Mouse (Mus musculus): ENCODE measurements at regions not wholly inside any gene's neighbourhood (a gene's known extent, or its start where the extent isn't known, plus 50 kb on each side); places are given as distances from the start of the nearest gene placed in this dataset.

- H3K4me1 ChIP-seq (replicated peaks; ENCODE audit: control insufficient read depth in 2 of 2, insufficient read depth in 2 of 2, low read length in 1 of 2): no peaks in the 10 kb centered on the region
- H3K27me3 ChIP-seq (ENCODE audit: control insufficient read depth, insufficient read depth, low read length): no peaks in the 10 kb centered on the region
- no peaks in the 10 kb centered on the region for H3K36me3 ChIP-seq (replicated peaks; ENCODE audit: control insufficient read depth, insufficient read depth, low read depth)
- no peak overlapping the region for H3K4me3 ChIP-seq (ENCODE audit: insufficient read depth in 1 of 2, low read depth in 2 of 2, low read length in 2 of 2)
- no peak overlapping the region for H3K27ac ChIP-seq
- no peaks in the 10 kb centered on the region for H3K9me3 ChIP-seq (ENCODE audit: control insufficient read depth, low read length)
- no peak overlapping the region for H3K4me2 ChIP-seq (ENCODE audit: low read depth)
- DNase-seq (ENCODE audit: low read depth in 3 of 3, low spot score in 3 of 3): no peak
- TF ChIP-seq EP300 (IDR thresholded peaks at IDR 0.05; ENCODE audit: low read depth): no peak
- no peak overlapping the region for H3K9ac ChIP-seq (replicated peaks)
- 40% methylated on average over 5 of the region's 5 CpGs for WGBS (ENCODE audit: insufficient replicate concordance)
- ATAC-seq (ENCODE audit: insufficient read depth): no peak
Measured at GRCm38 (mm10) chr7:129847136-129847535, 255.5 kb downstream of the Wdr11 start.

GRCm38 (mm10) chr7:129853596-129853995 is 261.9 kb downstream of the Wdr11 start:
- Histone ChIP-seq H3K36me3 (replicated peaks; ENCODE audit: control insufficient read depth, insufficient read depth, low read depth) (no peaks in the 10 kb centered on the region), H3K27ac (no peak overlapping the region), H3K27me3 (ENCODE audit: control insufficient read depth, insufficient read depth, low read length) (no peaks in the 10 kb centered on the region), H3K4me2 (ENCODE audit: low read depth) (no peak overlapping the region), H3K9me3 (ENCODE audit: control insufficient read depth, low read length) (no peaks in the 10 kb centered on the region), H3K9ac (replicated peaks) (no peak overlapping the region), H3K4me1 (replicated peaks; ENCODE audit: control insufficient read depth in 2 of 2, insufficient read depth in 2 of 2, low read length in 1 of 2) (no peaks in the 10 kb centered on the region), H3K4me3 (ENCODE audit: insufficient read depth in 1 of 2, low read depth in 2 of 2, low read length in 2 of 2) (no peak overlapping the region)
- ATAC-seq (ENCODE audit: insufficient read depth): no peak
- 56% methylated on average over 7 of the region's 7 CpGs for WGBS (ENCODE audit: insufficient replicate concordance)
- no peak for TF ChIP-seq EP300 (IDR thresholded peaks at IDR 0.05; ENCODE audit: low read depth)
- TF ChIP-seq CTCF (IDR thresholded peaks at IDR 0.05; ENCODE audit: low read depth): no peak
- DNase-seq (ENCODE audit: low read depth in 3 of 3, low spot score in 3 of 3): no peak

GRCm38 (mm10) chr7:129854942-129855341 is 263.3 kb downstream of the Wdr11 start:
- Histone ChIP-seq H3K4me3 (ENCODE audit: insufficient read depth in 1 of 2, low read depth in 2 of 2, low read length in 2 of 2) (no peak overlapping the region), H3K27ac (no peak overlapping the region), H3K9ac (replicated peaks) (no peak overlapping the region), H3K36me3 (replicated peaks; ENCODE audit: control insufficient read depth, insufficient read depth, low read depth) (no peaks in the 10 kb centered on the region), H3K9me3 (ENCODE audit: control insufficient read depth, low read length) (no peaks in the 10 kb centered on the region), H3K4me2 (ENCODE audit: low read depth) (no peak overlapping the region), H3K27me3 (ENCODE audit: control insufficient read depth, insufficient read depth, low read length) (no peaks in the 10 kb centered on the region), H3K4me1 (replicated peaks; ENCODE audit: control insufficient read depth in 2 of 2, insufficient read depth in 2 of 2, low read length in 1 of 2) (no peaks in the 10 kb centered on the region)
- 58% methylated on average over 2 of the region's 2 CpGs for WGBS (ENCODE audit: insufficient replicate concordance)
- no peak for ATAC-seq (ENCODE audit: insufficient read depth)
- TF ChIP-seq CTCF (IDR thresholded peaks at IDR 0.05; ENCODE audit: low read depth) (no peak), EP300 (IDR thresholded peaks at IDR 0.05; ENCODE audit: low read depth) (no peak)
- no peak for DNase-seq (ENCODE audit: low read depth in 3 of 3, low spot score in 3 of 3)

GRCm38 (mm10) chr7:129862966-129863365 is 271.3 kb downstream of the Wdr11 start:
- DNase-seq (ENCODE audit: low read depth in 3 of 3, low spot score in 3 of 3): no peak
- WGBS (ENCODE audit: insufficient replicate concordance): 14% methylated on average over 1 of the region's 1 CpGs

GRCm38 (mm10) chr7:129865536-129865935 is 273.9 kb downstream of the Wdr11 start:
- Histone ChIP-seq H3K9me3 (ENCODE audit: control insufficient read depth, low read length) (no peaks in the 10 kb centered on the region), H3K36me3 (replicated peaks; ENCODE audit: control insufficient read depth, insufficient read depth, low read depth) (no peaks in the 10 kb centered on the region), H3K4me3 (ENCODE audit: insufficient read depth in 1 of 2, low read depth in 2 of 2, low read length in 2 of 2) (no peak overlapping the region), H3K27ac (no peak overlapping the region), H3K9ac (replicated peaks) (no peak overlapping the region), H3K4me2 (ENCODE audit: low read depth) (no peak overlapping the region), H3K27me3 (ENCODE audit: control insufficient read depth, insufficient read depth, low read length) (no peaks in the 10 kb centered on the region), H3K4me1 (replicated peaks; ENCODE audit: control insufficient read depth in 2 of 2, insufficient read depth in 2 of 2, low read length in 1 of 2) (no peaks in the 10 kb centered on the region)
- DNase-seq (ENCODE audit: low read depth in 3 of 3, low spot score in 3 of 3) (no peak), ATAC-seq (ENCODE audit: insufficient read depth) (no peak)
- WGBS (ENCODE audit: insufficient replicate concordance): 57% methylated on average over 3 of the region's 3 CpGs
- TF ChIP-seq CTCF (IDR thresholded peaks at IDR 0.05; ENCODE audit: low read depth) (no peak), EP300 (IDR thresholded peaks at IDR 0.05; ENCODE audit: low read depth) (no peak)

More at GRCm38 (mm10) chr7:129862966-129863365, 271.3 kb downstream of the Wdr11 start:
- Histone ChIP-seq H3K27ac (no peak overlapping the region), H3K36me3 (replicated peaks; ENCODE audit: control insufficient read depth, insufficient read depth, low read depth) (no peaks in the 10 kb centered on the region), H3K27me3 (ENCODE audit: control insufficient read depth, insufficient read depth, low read length) (no peaks in the 10 kb centered on the region), H3K4me2 (ENCODE audit: low read depth) (no peak overlapping the region), H3K4me3 (ENCODE audit: insufficient read depth in 1 of 2, low read depth in 2 of 2, low read length in 2 of 2) (no peak overlapping the region), H3K9me3 (ENCODE audit: control insufficient read depth, low read length) (no peaks in the 10 kb centered on the region), H3K9ac (replicated peaks) (no peak overlapping the region), H3K4me1 (replicated peaks; ENCODE audit: control insufficient read depth in 2 of 2, insufficient read depth in 2 of 2, low read length in 1 of 2) (no peaks in the 10 kb centered on the region)
- no peak for TF ChIP-seq EP300 (IDR thresholded peaks at IDR 0.05; ENCODE audit: low read depth)
- no peak for TF ChIP-seq CTCF (IDR thresholded peaks at IDR 0.05; ENCODE audit: low read depth)
- ATAC-seq (ENCODE audit: insufficient read depth): no peak
